Mouse (Mus musculus) testis, adult 2 months (tissue): ENCODE results near the gene Dmpk. TPM values are rescaled to one million over a fixed set of nuclear protein-coding genes. Genes with fewer than 3 reads are reported as not detected.

Experiments
- H3K27ac ChIP-seq: fragments of 200-500 bp; 2 replicates; pipeline ENCODE4 v1.5.1; 2012; ENCODE audit warnings: low read depth, low read length; ENCODE audit not compliant: control insufficient read depth, insufficient read depth
- H3K27me3 ChIP-seq: fragments of 200-500 bp; 2 replicates; pipeline ENCODE4 v1.6.1; 2012; ENCODE audit warnings: mild to moderate bottlenecking, low read length, moderate library complexity; ENCODE audit not compliant: control insufficient read depth, insufficient read depth
- H3K36me3 ChIP-seq: fragments of 200-500 bp; 2 replicates; pipeline ENCODE4 v1.6.1; 2012; ENCODE audit warnings: mild to moderate bottlenecking, low read length; ENCODE audit not compliant: control insufficient read depth, insufficient read depth
- H3K4me1 ChIP-seq: fragments of 200-500 bp; 2 replicates; pipeline ENCODE4 v1.6.1; 2012; ENCODE audit warnings: low read length; ENCODE audit not compliant: control insufficient read depth, insufficient read depth
- H3K4me3 ChIP-seq: fragments of 200-500 bp; 2 replicates; pipeline ENCODE4 v1.5.1; 2012; ENCODE audit warnings: low read depth, mild to moderate bottlenecking, low read length, moderate library complexity, mixed read lengths; ENCODE audit not compliant: control insufficient read depth
- CTCF ChIP-seq: fragments of 200-500 bp; IDR thresholded peaks from 2 replicates; pipeline ENCODE4 v1.5.1; 2012; ENCODE audit warnings: low read depth, mild to moderate bottlenecking, inconsistent platforms, low read length, moderate library complexity; ENCODE audit not compliant: control insufficient read depth, insufficient read depth, insufficient replicate concordance
- POLR2A ChIP-seq: fragments of 200-500 bp; IDR thresholded peaks from 2 replicates; pipeline ENCODE4 v1.6.1; 2012; ENCODE audit warnings: low read depth, mild to moderate bottlenecking, inconsistent platforms, low read length, moderate library complexity; ENCODE audit not compliant: control insufficient read depth
- polyA plus RNA-seq: library from polyadenylated mRNA; depleted of rRNA; stranded (reverse); fragments of >200 nt; gene quantifications from 2 replicates; pipeline ENCODE4 v1.2.3, GENCODE M21; 2012

The Dmpk gene
- polyA plus RNA-seq, 1 experiment, result 75.3 TPM

DNA sequence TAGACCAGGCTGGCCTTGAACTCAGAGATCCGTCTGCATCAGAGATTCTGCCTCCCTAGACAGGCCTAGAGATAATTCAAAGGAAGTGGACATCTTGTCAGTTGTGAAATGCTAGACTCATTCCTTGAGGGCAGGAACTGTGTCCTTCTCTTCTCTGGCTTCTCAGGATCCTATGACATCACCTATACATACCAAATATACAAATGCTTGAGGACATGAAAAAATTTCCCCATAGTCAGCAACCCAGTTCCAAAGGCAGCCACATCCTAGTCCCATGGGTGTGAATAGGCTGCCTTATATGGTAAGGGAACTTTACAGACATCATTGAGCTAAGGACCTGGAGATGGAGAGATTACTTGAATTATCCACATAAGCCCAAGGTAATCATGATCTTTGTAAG lies 25.9 kb downstream of the Dmpk start:
- Histone ChIP-seq H3K4me1 (no peaks in the 10 kb centered on the region), H3K4me3 (no peak overlapping the region), H3K27me3 (no peaks in the 10 kb centered on the region), H3K36me3 (no peaks in the 10 kb centered on the region), H3K27ac (no peak overlapping the region)
- TF ChIP-seq CTCF (no peak), POLR2A (no peak)

DNA sequence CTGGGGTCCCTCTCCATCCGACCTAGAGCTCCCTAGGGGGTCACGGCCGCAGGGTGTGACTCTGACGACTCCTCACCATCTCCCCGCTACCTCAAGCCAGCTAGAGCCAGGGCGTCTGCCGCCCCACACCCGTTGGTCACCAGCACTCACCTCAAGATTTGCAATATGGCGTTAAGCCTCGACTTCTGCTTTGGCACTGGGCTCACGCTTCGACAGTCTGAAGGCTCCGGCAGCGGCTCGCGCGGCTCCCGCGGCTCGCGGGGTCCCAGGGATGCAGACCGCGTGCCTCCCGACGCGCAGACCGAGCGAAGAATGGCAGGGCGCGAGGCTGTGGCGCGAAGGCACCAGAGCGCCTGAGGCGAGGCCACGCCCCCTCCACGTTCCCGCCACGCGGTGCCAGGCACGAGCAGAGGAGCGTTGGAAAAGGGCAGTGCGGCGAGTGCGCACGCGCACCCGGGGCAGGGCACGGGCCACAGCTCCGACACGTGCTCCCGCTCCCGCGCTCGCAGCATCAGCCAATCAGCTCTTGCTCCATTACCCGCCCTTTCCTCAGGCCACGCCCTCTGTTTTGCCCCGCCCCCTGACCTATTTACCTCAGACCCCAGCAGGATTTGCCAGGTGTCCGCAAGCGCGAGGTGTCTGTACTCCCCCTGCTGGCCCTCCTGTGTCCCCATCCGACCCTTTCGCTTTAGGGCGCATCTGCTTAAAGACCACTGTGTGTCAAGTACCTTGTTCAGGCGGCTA lies 34.6 kb downstream of the Dmpk start, which contains the start of gene Gm4969:
Gene Gm4969, minus strand, starts transcription at position 341 of the 744 bp plus-strand sequence.
- peak within 1 kb of the TSS; percentile 88 for H3K4me3 ChIP-seq
- no peaks in the 10 kb centered on the region for H3K36me3 ChIP-seq
- H3K4me1 ChIP-seq, result peaks cover 8% of the 10 kb centered on the region
- TF ChIP-seq CTCF (no peak), POLR2A (peak; percentile 54)
- H3K27ac ChIP-seq, result peak within 1 kb of the TSS; percentile 56
- no peaks in the 10 kb centered on the region for H3K27me3 ChIP-seq

DNA sequence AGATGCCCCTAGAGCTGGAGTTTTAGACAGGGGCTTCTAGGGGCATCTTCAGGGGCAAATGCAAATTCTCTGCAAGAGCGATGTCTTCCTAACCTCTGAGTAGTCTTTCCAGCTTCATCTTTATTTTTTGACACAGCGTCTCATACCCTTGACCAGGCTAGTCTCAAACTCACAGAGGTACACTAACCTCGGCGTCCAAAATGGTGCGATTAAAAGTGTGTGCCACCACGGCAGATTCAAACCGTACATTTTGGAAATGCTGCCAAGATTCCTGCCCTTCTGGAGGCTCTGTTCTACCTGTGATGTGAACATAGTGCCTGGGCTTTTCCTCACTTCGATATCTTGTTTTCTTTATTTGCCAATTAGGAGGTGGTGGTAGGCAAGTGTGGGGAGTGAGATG lies 35.4 kb downstream of the Dmpk start:
- peaks cover 8% of the 10 kb centered on the region for H3K4me1 ChIP-seq
- TF ChIP-seq POLR2A (no peak), CTCF (no peak)
- H3K4me3 ChIP-seq, result peak overlapping the region; percentile 50; the same call in 1 of the 2 replicates
- peak overlapping the region; percentile 56 for H3K27ac ChIP-seq
- H3K36me3 ChIP-seq, result no peaks in the 10 kb centered on the region
- no peaks in the 10 kb centered on the region for H3K27me3 ChIP-seq

DNA sequence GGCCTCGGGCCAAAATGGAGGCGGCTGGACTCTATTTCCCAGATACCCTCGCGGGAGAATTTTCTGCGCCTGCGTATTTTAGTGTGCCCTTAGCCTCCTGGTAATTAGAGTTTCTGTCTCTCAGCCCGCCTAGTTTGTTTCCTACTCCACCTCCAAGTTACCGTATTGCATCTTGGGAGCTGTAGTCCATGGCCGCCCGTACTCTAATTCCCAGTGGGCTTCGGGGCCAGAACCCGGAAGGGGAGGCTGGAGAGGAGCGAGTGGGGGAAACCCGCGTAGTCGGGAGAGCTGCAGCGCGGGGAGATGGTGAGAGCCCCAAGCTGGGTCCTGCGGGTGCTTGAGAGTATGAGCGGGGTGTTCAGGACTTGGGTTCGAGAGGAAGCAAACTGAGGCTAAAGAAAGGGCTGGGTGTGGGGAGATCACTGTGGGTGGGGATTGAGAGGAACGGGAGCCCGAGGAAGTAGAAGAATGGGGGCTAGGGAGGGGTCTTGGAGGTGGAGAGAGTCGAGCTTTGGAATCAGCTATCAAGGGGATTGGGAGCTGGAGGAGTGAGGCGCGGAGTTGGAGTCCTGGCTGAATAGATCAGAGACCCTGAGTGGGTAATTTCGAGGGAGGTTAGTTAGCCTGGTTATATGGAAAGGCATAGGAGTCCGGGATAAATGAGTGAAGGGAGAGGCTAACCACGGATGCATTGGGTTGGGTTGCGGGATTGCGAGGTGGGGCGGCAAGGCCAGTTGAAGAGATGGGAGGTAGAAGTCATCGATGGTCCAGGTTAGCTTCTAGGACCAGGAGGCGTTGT lies 36.2 kb downstream of the Dmpk start, which contains the start of gene Fbxo46:
Gene Fbxo46, plus strand, starts transcription at position 229 of the 799 bp plus-strand sequence.
- H3K27me3 ChIP-seq, result no peaks in the 10 kb centered on the region
- H3K4me3 ChIP-seq, result peak within 1 kb of the TSS; percentile 93
- H3K27ac ChIP-seq, result peak within 1 kb of the TSS; percentile 56
- TF ChIP-seq POLR2A (peak; percentile 77), CTCF (no peak)
- H3K36me3 ChIP-seq, result no peaks in the 10 kb centered on the region
- H3K4me1 ChIP-seq, result peaks cover 8% of the 10 kb centered on the region

DNA sequence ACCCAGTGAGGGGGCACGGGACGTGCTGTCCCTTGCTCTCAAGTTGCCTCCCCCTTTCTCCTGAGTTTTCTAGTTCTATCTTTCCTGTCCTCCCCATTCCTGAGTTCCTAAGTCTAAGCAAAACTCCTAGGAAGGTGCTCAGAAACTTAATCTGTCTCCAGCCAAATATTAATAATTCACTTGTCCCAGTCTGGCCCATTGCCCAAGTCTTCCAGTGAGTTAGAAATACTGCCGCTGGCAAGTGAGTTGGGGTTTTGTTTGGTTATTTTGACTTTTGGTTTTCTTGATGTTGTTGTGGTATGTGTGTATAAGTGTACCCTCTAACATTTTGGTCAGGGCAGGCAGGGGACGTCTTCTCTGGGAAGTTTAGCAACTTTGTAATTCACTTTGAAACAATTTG lies 38.0 kb downstream of the Dmpk start:
- peaks cover 8% of the 10 kb centered on the region for H3K4me1 ChIP-seq
- peak overlapping the region; percentile 25; the same call in 1 of the 2 replicates for H3K27ac ChIP-seq
- H3K36me3 ChIP-seq, result no peaks in the 10 kb centered on the region
- H3K27me3 ChIP-seq, result no peaks in the 10 kb centered on the region
- H3K4me3 ChIP-seq, result no peak overlapping the region
- TF ChIP-seq POLR2A (no peak), CTCF (no peak)

DNA sequence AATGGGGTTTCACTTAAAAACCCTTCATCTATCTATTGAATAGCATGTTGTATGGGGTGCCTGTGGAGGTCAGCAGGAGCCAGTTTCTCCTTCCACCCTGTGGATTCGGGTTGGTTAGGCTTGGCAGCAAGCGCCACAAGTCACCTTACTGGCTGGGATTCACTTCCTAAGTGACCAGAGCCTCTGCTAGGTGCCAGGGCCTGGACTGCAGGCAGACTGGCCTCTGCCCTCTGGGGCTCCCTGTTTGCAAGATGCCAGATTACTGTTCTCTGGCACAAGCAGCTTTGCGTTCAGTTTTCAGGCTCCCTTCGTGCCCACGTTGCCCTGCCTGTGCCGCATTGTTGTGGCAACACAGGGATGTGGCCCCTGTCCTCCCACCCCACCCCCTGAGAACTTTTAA lies 41.1 kb downstream of the Dmpk start:
- Histone ChIP-seq H3K4me3 (no peak overlapping the region), H3K27ac (no peak overlapping the region), H3K27me3 (no peaks in the 10 kb centered on the region), H3K4me1 (peaks cover 3% of the 10 kb centered on the region), H3K36me3 (no peaks in the 10 kb centered on the region)
- TF ChIP-seq POLR2A (no peak), CTCF (no peak)

DNA sequence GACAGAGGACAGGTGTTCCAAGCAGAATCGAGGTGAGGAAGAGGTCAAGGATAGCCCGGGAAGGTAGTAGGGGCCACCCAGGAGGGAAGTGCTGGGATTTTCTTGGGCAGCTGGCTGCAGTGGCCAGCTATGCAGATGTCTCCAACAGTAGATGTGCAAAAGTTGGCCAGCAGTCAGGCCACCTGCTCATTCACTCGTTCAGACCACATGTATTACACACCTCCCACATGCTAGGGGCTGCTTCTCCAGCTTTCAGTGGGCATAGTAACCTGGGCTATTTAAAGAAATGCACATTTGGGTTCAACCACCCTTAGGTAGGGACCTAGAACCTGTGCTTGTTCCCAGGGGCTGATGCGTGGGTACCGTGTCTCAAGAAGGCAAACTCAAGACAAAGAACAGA lies 44.1 kb downstream of the Dmpk start:
- H3K27me3 ChIP-seq, result no peaks in the 10 kb centered on the region
- H3K36me3 ChIP-seq, result no peaks in the 10 kb centered on the region
- TF ChIP-seq CTCF, result no peak
- TF ChIP-seq POLR2A, result no peak
- no peak overlapping the region for H3K27ac ChIP-seq
- peaks cover 10% of the 10 kb centered on the region; the same call in 1 of the 2 replicates for H3K4me1 ChIP-seq
- H3K4me3 ChIP-seq, result no peak overlapping the region
